Mouse (Mus musculus) G1E (cell line): Measurements from ENCODE around the gene Txn1. TPM values are rescaled to one million over a fixed set of nuclear protein-coding genes. Genes with fewer than 3 reads are reported as not detected.

Source experiments
- ATAC-seq: 2 replicates; pipeline ENCODE4 v1.8.0; 2016; ENCODE audit warnings: mild to moderate bottlenecking; ENCODE audit not compliant: insufficient number of reproducible peaks, poor library complexity, low FRiP score, severe bottlenecking; ENCODE audit errors: extremely low read depth
- DNase-seq: peaks from one replicate; pipeline ENCODE4 v3.0.0; 2012; ENCODE audit warnings: low spot score
- H3K27me3 ChIP-seq: 2 replicates; pipeline ENCODE4 v1.6.1; 2012; ENCODE audit warnings: mild to moderate bottlenecking, low read length, inconsistent platforms; ENCODE audit not compliant: insufficient read depth
- H3K36me3 ChIP-seq: replicated peaks from 2 replicates; pipeline ENCODE3; 2012; ENCODE audit warnings: mild to moderate bottlenecking, inconsistent platforms
- H3K4me1 ChIP-seq: 2 replicates; pipeline ENCODE4 v1.6.1; 2012; ENCODE audit warnings: low read depth, low read length, inconsistent platforms, mixed read lengths; ENCODE audit not compliant: insufficient read depth
- H3K4me3 ChIP-seq: 2 replicates; pipeline ENCODE4 v1.5.1; 2012; ENCODE audit warnings: low read depth, mild to moderate bottlenecking, inconsistent platforms, low read length, moderate library complexity, mixed read lengths
- H3K9me3 ChIP-seq: replicated peaks from 2 replicates; pipeline ENCODE4 v1.6.1; 2012; ENCODE audit warnings: inconsistent platforms
- CTCF ChIP-seq: IDR thresholded peaks from 2 replicates; pipeline ENCODE4 v1.5.1; 2012; ENCODE audit warnings: low read depth, low read length, inconsistent platforms, mixed read lengths
- GATA1 ChIP-seq: IDR thresholded peaks from 2 replicates; pipeline ENCODE4 v1.6.1; 2012; ENCODE audit warnings: borderline replicate concordance, low read length, inconsistent platforms, mixed read lengths
- GATA2 ChIP-seq: IDR thresholded peaks from 2 replicates; pipeline ENCODE4 v1.6.1; 2012; ENCODE audit warnings: low read depth, low read length, inconsistent platforms, borderline replicate concordance
- POLR2AphosphoS5 ChIP-seq: IDR thresholded peaks from 2 replicates; pipeline ENCODE4 v1.6.1; 2012; ENCODE audit warnings: low read depth, low read length, inconsistent platforms; ENCODE audit not compliant: insufficient replicate concordance
- TAL1 ChIP-seq: conservative IDR thresholded peaks from 2 replicates; pipeline ENCODE4 v1.6.1; 2012; ENCODE audit warnings: low read depth, low read length, inconsistent platforms, mixed read lengths
- polyA plus RNA-seq: library from polyadenylated mRNA; stranded (reverse); fragments of >175 nt; gene quantifications from 2 replicates; pipeline ENCODE4 v1.2.3, GENCODE M21; 2012
- total RNA-seq, 2 experiments: library from RNA; stranded (forward) in 1 of 2; stranded (reverse) in 1 of 2; fragments of 200-1000 nt in 1 of 2; fragments of >200 nt in 1 of 2; fragmentation: Nextera tagmentation in 1 of 2; gene quantifications; 2 replicates each; pipeline ENCODE4 v1.2.3; 2014 to 2017

Gene Txn1
- total and polyA plus RNA-seq, 3 experiments, result 54.6 to 298 (median 189) TPM

- ATAC-seq (peak; percentile 25), DNase-seq (peak; percentile 49)
- TF ChIP-seq POLR2AphosphoS5 (no peak), CTCF (no peak), GATA2 (no peak), GATA1 (no peak), TAL1 (no peak)
- H3K4me3 ChIP-seq, result peak overlapping the region; percentile 93
- peaks cover 35% of the 10 kb centered on the region for H3K36me3 ChIP-seq
- no peaks in the 10 kb centered on the region for H3K9me3 ChIP-seq
- peaks cover 59% of the 10 kb centered on the region for H3K4me1 ChIP-seq
- no peaks in the 10 kb centered on the region for H3K27me3 ChIP-seq
Observed at GRCm38 (mm10) chr4:57955544-57955958, 660 bp downstream of the Txn1 start.

GRCm38 (mm10) chr4:57954991-57955390, 1.2 kb downstream of the Txn1 start:
- TF ChIP-seq POLR2AphosphoS5, result no peak
- no peak for TF ChIP-seq GATA2
- TF ChIP-seq TAL1, result no peak
- no peak for TF ChIP-seq CTCF
- TF ChIP-seq GATA1, result no peak
- DNase-seq, result no peak

GRCm38 (mm10) chr4:57954580-57954979, 1.6 kb downstream of the Txn1 start:
- no peak for ATAC-seq
- TF ChIP-seq GATA2 (no peak), CTCF (no peak), GATA1 (no peak), POLR2AphosphoS5 (no peak), TAL1 (no peak)
- Histone ChIP-seq H3K36me3 (peaks cover 45% of the 10 kb centered on the region), H3K9me3 (no peaks in the 10 kb centered on the region), H3K4me3 (peak overlapping the region; percentile 93), H3K27me3 (no peaks in the 10 kb centered on the region), H3K4me1 (peaks cover 69% of the 10 kb centered on the region)
- no peak for DNase-seq

More at GRCm38 (mm10) chr4:57954991-57955390, 1.2 kb downstream of the Txn1 start:
- no peak for ATAC-seq
- Histone ChIP-seq H3K9me3 (no peaks in the 10 kb centered on the region), H3K27me3 (no peaks in the 10 kb centered on the region), H3K36me3 (peaks cover 41% of the 10 kb centered on the region), H3K4me3 (peak overlapping the region; percentile 93), H3K4me1 (peaks cover 65% of the 10 kb centered on the region)

GRCm38 (mm10) chr4:57953796-57954195, 2.4 kb downstream of the Txn1 start:
- Histone ChIP-seq H3K9me3 (no peaks in the 10 kb centered on the region), H3K4me3 (peak overlapping the region; percentile 93), H3K27me3 (no peaks in the 10 kb centered on the region), H3K4me1 (peaks cover 68% of the 10 kb centered on the region), H3K36me3 (peaks cover 53% of the 10 kb centered on the region)
- ATAC-seq, result no peak
- no peak for DNase-seq
- TF ChIP-seq GATA1 (no peak), CTCF (no peak)

- DNase-seq (no peak), ATAC-seq (no peak)
- peaks cover 62% of the 10 kb centered on the region for H3K36me3 ChIP-seq
- H3K4me1 ChIP-seq, result peaks cover 59% of the 10 kb centered on the region
- no peaks in the 10 kb centered on the region for H3K27me3 ChIP-seq
- H3K4me3 ChIP-seq, result no peak overlapping the region
- no peaks in the 10 kb centered on the region for H3K9me3 ChIP-seq
- TF ChIP-seq GATA1, result no peak
- no peak for TF ChIP-seq CTCF
Observed at GRCm38 (mm10) chr4:57952891-57953290, 3.3 kb downstream of the Txn1 start.

- no peak for DNase-seq
- H3K27me3 ChIP-seq, result no peaks in the 10 kb centered on the region
- no peak for ATAC-seq
- no peak overlapping the region; the same call in 1 of the 2 replicates for H3K4me3 ChIP-seq
- H3K9me3 ChIP-seq, result no peaks in the 10 kb centered on the region
- TF ChIP-seq GATA1 (no peak), GATA2 (no peak)
- peaks cover 66% of the 10 kb centered on the region for H3K36me3 ChIP-seq
- H3K4me1 ChIP-seq, result peaks cover 57% of the 10 kb centered on the region
Observed at GRCm38 (mm10) chr4:57952416-57952815, 3.8 kb downstream of the Txn1 start.

GRCm38 (mm10) chr4:57949866-57950265, 6.3 kb downstream of the Txn1 start:
- peaks cover 47% of the 10 kb centered on the region for H3K4me1 ChIP-seq
- peaks cover 92% of the 10 kb centered on the region for H3K36me3 ChIP-seq
- no peaks in the 10 kb centered on the region for H3K27me3 ChIP-seq
- ATAC-seq (no peak), DNase-seq (no peak)
- TF ChIP-seq POLR2AphosphoS5, result no peak
- H3K4me3 ChIP-seq, result no peak overlapping the region
- H3K9me3 ChIP-seq, result no peaks in the 10 kb centered on the region
